Mouse (Mus musculus) olfactory bulb, adult 2 months (tissue): Measurements from ENCODE around the gene Sv2c.

Experiments
- CTCF ChIP-seq: fragments of 200-500 bp; IDR thresholded peaks from 2 replicates; pipeline ENCODE4 v1.5.1; 2012; ENCODE audit warnings: low read depth, mild to moderate bottlenecking, low read length, moderate library complexity; ENCODE audit not compliant: insufficient read depth
- POLR2A ChIP-seq: fragments of 200-500 bp; IDR thresholded peaks from 2 replicates; pipeline ENCODE4 v1.6.1; 2012; ENCODE audit warnings: mild to moderate bottlenecking, low read depth, low read length, moderate library complexity; ENCODE audit not compliant: insufficient read depth

GRCm38 (mm10) chr13:95918624-95919284 is 213.6 kb downstream of the Sv2c start:
- TF ChIP-seq CTCF = no peak
- TF ChIP-seq POLR2A = no peak
